Mouse (Mus musculus) CH12.LX (cell line): ENCODE results near the gene Smo. TPM values are rescaled to one million over a fixed set of nuclear protein-coding genes. Genes with fewer than 3 reads are reported as not detected.

Experiments used
- DNase-seq: peaks from one replicate; pipeline ENCODE4 v3.0.0-alpha.2; 2013; ENCODE audit errors: extremely low read depth
- H3K27ac ChIP-seq: 2 replicates; pipeline ENCODE4 v1.5.1; 2012; ENCODE audit warnings: low read depth, mild to moderate bottlenecking, control low read depth, moderate library complexity; ENCODE audit not compliant: insufficient read depth
- H3K27me3 ChIP-seq: replicated peaks from 2 replicates; pipeline ENCODE3; 2012; ENCODE audit warnings: inconsistent platforms
- H3K36me3 ChIP-seq, 2 experiments: replicated peaks in 1 of 2; 2 replicates each; pipeline versions ENCODE3 to v1.6.1; 2012; ENCODE audit warnings: inconsistent platforms in 1 of 2, low read length in 1 of 2, mild to moderate bottlenecking in 1 of 2, mixed read lengths in 1 of 2, moderate library complexity in 1 of 2; ENCODE audit not compliant: control insufficient read depth in 1 of 2, insufficient read depth in 1 of 2
- H3K4me1 ChIP-seq, 2 experiments: 2 replicates each; pipeline ENCODE4 v1.6.1; 2012; ENCODE audit warnings: inconsistent platforms in 1 of 2, moderate library complexity in 1 of 2; ENCODE audit not compliant: insufficient read depth in 2 of 2, control insufficient read depth in 1 of 2
- H3K4me2 ChIP-seq: 2 replicates; pipeline ENCODE4 v1.6.1; 2012; ENCODE audit warnings: low read depth, mild to moderate bottlenecking, control low read depth; ENCODE audit not compliant: poor library complexity, insufficient read depth, severe bottlenecking
- H3K4me3 ChIP-seq, 3 experiments: fragments of 150-350 bp in 1 of 3; sonication (generic) in 1 of 3; replicated peaks in 1 of 3; 2 replicates each; pipeline versions ENCODE3 to v1.5.1; 2011 to 2012; ENCODE audit warnings: low read depth in 2 of 3, low read length in 2 of 3, mild to moderate bottlenecking in 2 of 3, moderate library complexity in 2 of 3, control low read depth in 1 of 3, improper control_type of control experiment in 1 of 3, inconsistent platforms in 1 of 3, mixed read lengths in 1 of 3; ENCODE audit not compliant: poor library complexity in 1 of 3
- H3K79me2 ChIP-seq: replicated peaks from 2 replicates; pipeline ENCODE4 v1.6.1; 2012; ENCODE audit warnings: mild to moderate bottlenecking, moderate library complexity; ENCODE audit not compliant: control insufficient read depth, poor library complexity, insufficient read depth, severe bottlenecking; ENCODE audit errors: extremely low read depth
- H3K9ac ChIP-seq: 2 replicates; pipeline ENCODE4 v1.6.1; 2012; ENCODE audit warnings: low read depth, mild to moderate bottlenecking, control low read depth, moderate library complexity; ENCODE audit not compliant: insufficient read depth
- H3K9me3 ChIP-seq: replicated peaks from 2 replicates; pipeline ENCODE3; 2012; ENCODE audit warnings: low read length, inconsistent platforms, mixed read lengths
- CTCF ChIP-seq, 2 experiments: IDR thresholded peaks in 1 of 2; conservative IDR thresholded peaks in 1 of 2; 2 replicates each; pipeline ENCODE4 v1.5.1; 2011 to 2012; ENCODE audit warnings: low read depth in 2 of 2, low read length in 2 of 2, improper control_type of control experiment in 1 of 2, inconsistent platforms in 1 of 2, mild to moderate bottlenecking in 1 of 2, moderate library complexity in 1 of 2
- ELF1 ChIP-seq: IDR thresholded peaks from 2 replicates; pipeline ENCODE4 v1.6.1; 2014; ENCODE audit warnings: low read depth, mild to moderate bottlenecking, inconsistent platforms, low read length, improper control_type of control experiment
- JUN ChIP-seq: IDR thresholded peaks from 2 replicates; pipeline ENCODE4 v1.6.1; 2011; ENCODE audit warnings: low read depth, mild to moderate bottlenecking, low read length, improper control_type of control experiment, moderate library complexity; ENCODE audit not compliant: insufficient read depth
- MAX ChIP-seq: IDR thresholded peaks from 2 replicates; pipeline ENCODE4 v1.6.1; 2011; ENCODE audit warnings: low read length, improper control_type of control experiment
- MEF2A ChIP-seq: IDR thresholded peaks from 2 replicates; pipeline ENCODE4 v1.6.1; 2014; ENCODE audit warnings: low read depth, mild to moderate bottlenecking, inconsistent platforms, low read length, improper control_type of control experiment, borderline replicate concordance
- MXI1 ChIP-seq: IDR thresholded peaks from 2 replicates; pipeline ENCODE4 v1.6.1; 2011; ENCODE audit warnings: mild to moderate bottlenecking, low read depth, low read length, improper control_type of control experiment
- MYC ChIP-seq: IDR thresholded peaks from 2 replicates; pipeline ENCODE4 v1.6.1; 2011; ENCODE audit warnings: low read depth, mild to moderate bottlenecking, improper control_type of control experiment, low read length
- NELFE ChIP-seq: IDR thresholded peaks from 2 replicates; pipeline ENCODE4 v1.6.1; 2011; ENCODE audit warnings: low read depth, low read length, improper control_type of control experiment
- RAD21 ChIP-seq: IDR thresholded peaks from 2 replicates; pipeline ENCODE4 v1.6.1; 2011; ENCODE audit warnings: low read depth, mild to moderate bottlenecking, low read length, improper control_type of control experiment, moderate library complexity
- SMC3 ChIP-seq: IDR thresholded peaks from 2 replicates; pipeline ENCODE4 v1.6.1; 2011; ENCODE audit warnings: low read depth, low read length, improper control_type of control experiment
- TCF12 ChIP-seq: IDR thresholded peaks from 2 replicates; pipeline ENCODE4 v1.6.1; 2014; ENCODE audit warnings: low read depth, mild to moderate bottlenecking, inconsistent platforms, low read length, improper control_type of control experiment
- UBTF ChIP-seq: IDR thresholded peaks from 2 replicates; pipeline ENCODE4 v1.6.1; 2012; ENCODE audit warnings: low read depth, mild to moderate bottlenecking, inconsistent platforms, low read length, improper control_type of control experiment, moderate library complexity
- USF1 ChIP-seq: IDR thresholded peaks from 2 replicates; pipeline ENCODE4 v1.6.1; 2014; ENCODE audit warnings: low read depth, mild to moderate bottlenecking, inconsistent platforms, low read length, improper control_type of control experiment
- ZKSCAN1 ChIP-seq: IDR thresholded peaks from 2 replicates; pipeline ENCODE4 v1.6.1; 2012; ENCODE audit warnings: low read depth, inconsistent platforms, low read length, improper control_type of control experiment, borderline replicate concordance
- dilution Hi-C: fragments of 300-500 bp; cut with MboI; formaldehyde crosslinking; loops from 2 replicates; pipeline ENCODE4 v1.14.3; 2020; ENCODE audit warnings: low sequenced_read_pairs; ENCODE audit not compliant: extremely low pct_unique_long_range_greater_than_20kb, extremely low pct_ligation_motif_present
- in situ Hi-C: fragments of 300-500 bp; cut with MboI; formaldehyde crosslinking; loops from 3 replicates; pipeline ENCODE4 v1.14.3; 2019; ENCODE audit warnings: low sequenced_read_pairs, low pct_ligation_motif_present, low pct_unique_long_range_greater_than_20kb, mixed read lengths
- polyA plus RNA-seq: library from polyadenylated mRNA; unstranded; fragments of >175 nt; gene quantifications from 2 replicates; pipeline ENCODE4 v1.2.1, GENCODE M21; 2012; ENCODE audit warnings: low read depth; ENCODE audit not compliant: insufficient read length
- total RNA-seq, 2 experiments: library from RNA; depleted of rRNA; stranded (reverse); fragments of 300-350 nt in 1 of 2; fragments of >200 nt in 1 of 2; gene quantifications; 2 replicates each; pipeline ENCODE4 v1.2.3; 2012 to 2014

Smo gene
- total and polyA plus RNA-seq, 3 experiments: 0.04 to 0.17 TPM; not detected in 1

GRCm38 (mm10) chr6:29756476-29756875 is 21.2 kb downstream of the Smo start:
- peaks cover 7 to 18% of the 10 kb centered on the region in 2 experiments for H3K4me1 ChIP-seq
- H3K9ac ChIP-seq: no peak overlapping the region
- H3K36me3 ChIP-seq: no peaks in the 10 kb centered on the region
- DNase-seq: no peak
- dilution Hi-C loops: no loop called here
- H3K4me2 ChIP-seq: no peak overlapping the region
- no peaks in the 10 kb centered on the region for H3K79me2 ChIP-seq
- in situ Hi-C loops: loop anchor here (5.0 kb wide), 1 partner anchor 44 kb away; no protein-coding TSS in a partner anchor
- H3K27ac ChIP-seq: no peak overlapping the region
- no peaks in the 10 kb centered on the region for H3K27me3 ChIP-seq
- no peak for TF ChIP-seq JUN
- no peak for TF ChIP-seq ZKSCAN1
- no peak for TF ChIP-seq USF1
- TF ChIP-seq MYC: no peak
- TF ChIP-seq SMC3: no peak
- no peak for TF ChIP-seq ELF1
- no peak for TF ChIP-seq CTCF (conservative IDR thresholded peaks at IDR 0.05 in 1 of 2, IDR thresholded peaks at IDR 0.05 in 1 of 2; ENCODE audit: low read depth in 2 of 2, low read length in 2 of 2)
- no peak for TF ChIP-seq MEF2A
- no peak for TF ChIP-seq NELFE
- H3K4me3 ChIP-seq: no peak overlapping the region
- H3K9me3 ChIP-seq: no peaks in the 10 kb centered on the region

GRCm38 (mm10) chr6:29758417-29758816 is 23.1 kb downstream of the Smo start:
- peak; percentile 85 for DNase-seq
- Histone ChIP-seq H3K4me1 (peaks cover 0 to 3% of the 10 kb centered on the region in 2 experiments; a peak in 3 of 4 replicates), H3K9ac (no peak overlapping the region), H3K27ac (no peak overlapping the region), H3K27me3 (no peaks in the 10 kb centered on the region), H3K36me3 (no peaks in the 10 kb centered on the region), H3K79me2 (no peaks in the 10 kb centered on the region), H3K4me3 (no peak overlapping the region), H3K9me3 (no peaks in the 10 kb centered on the region), H3K4me2 (no peak overlapping the region)
- in situ Hi-C loops (loop anchor here (5.0 kb wide), 1 partner anchor 46 kb away; no protein-coding TSS in a partner anchor), dilution Hi-C loops (no loop called here)
- TF ChIP-seq MXI1 (no peak), UBTF (no peak), CTCF (conservative IDR thresholded peaks at IDR 0.05 in 1 of 2, IDR thresholded peaks at IDR 0.05 in 1 of 2; ENCODE audit: low read depth in 2 of 2, low read length in 2 of 2) (peak; percentile 80 to 88), RAD21 (peak; percentile 71), MAX (no peak), ELF1 (0 out of 2 replicates have a peak, but pooled peaks have one; percentile 21), TCF12 (peak; percentile 24; the same call in 1 of the 2 replicates), SMC3 (peak; percentile 80)
